Mouse (Mus musculus) brain, embryonic 14.5 days (tissue): ENCODE results near the gene Gls.

ENCODE experiments used
- CTCF ChIP-seq: fragments of 200-500 bp; IDR thresholded peaks from 2 replicates; pipeline ENCODE4 v1.5.1; 2012; ENCODE audit warnings: inconsistent platforms, mild to moderate bottlenecking, moderate library complexity, borderline replicate concordance; ENCODE audit not compliant: insufficient read depth, insufficient read length; ENCODE audit errors: extremely low read depth
- POLR2A ChIP-seq: fragments of 200-500 bp; IDR thresholded peaks from 2 replicates; pipeline ENCODE4 v1.6.1; 2012; ENCODE audit warnings: mild to moderate bottlenecking, inconsistent platforms, borderline replicate concordance; ENCODE audit not compliant: poor library complexity, insufficient read depth, insufficient read length, severe bottlenecking; ENCODE audit errors: extremely low read depth

DNA sequence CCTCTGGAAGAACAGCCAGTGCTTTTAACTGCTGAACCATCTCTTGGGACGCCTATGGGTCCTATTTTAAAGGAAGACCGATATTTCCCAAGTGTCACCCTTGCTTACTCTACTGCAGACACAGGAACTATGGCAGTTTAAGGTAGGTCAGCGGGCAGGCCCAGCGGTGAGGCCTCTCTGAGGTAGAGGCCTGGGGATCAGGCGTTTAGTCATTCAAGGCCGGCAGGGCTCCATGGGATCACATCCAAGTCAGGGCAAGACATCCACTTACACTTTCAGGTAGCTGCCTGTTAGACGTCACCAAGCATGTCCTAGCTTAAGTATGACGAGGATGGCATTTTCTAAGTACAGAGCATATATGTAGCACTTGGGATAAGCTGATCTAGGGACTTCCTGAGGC lies 71.9 kb downstream of the Gls start:
- TF ChIP-seq POLR2A (no peak), CTCF (no peak)
